Mouse (Mus musculus): ENCODE measurements around the gene Mboat7. TPM values are rescaled to one million over a fixed set of nuclear protein-coding genes. Genes with fewer than 3 reads are reported as not detected.

Gene Mboat7
- polyA plus RNA-seq, 1 experiment from 2014 or later = 55.2 TPM

DNA sequence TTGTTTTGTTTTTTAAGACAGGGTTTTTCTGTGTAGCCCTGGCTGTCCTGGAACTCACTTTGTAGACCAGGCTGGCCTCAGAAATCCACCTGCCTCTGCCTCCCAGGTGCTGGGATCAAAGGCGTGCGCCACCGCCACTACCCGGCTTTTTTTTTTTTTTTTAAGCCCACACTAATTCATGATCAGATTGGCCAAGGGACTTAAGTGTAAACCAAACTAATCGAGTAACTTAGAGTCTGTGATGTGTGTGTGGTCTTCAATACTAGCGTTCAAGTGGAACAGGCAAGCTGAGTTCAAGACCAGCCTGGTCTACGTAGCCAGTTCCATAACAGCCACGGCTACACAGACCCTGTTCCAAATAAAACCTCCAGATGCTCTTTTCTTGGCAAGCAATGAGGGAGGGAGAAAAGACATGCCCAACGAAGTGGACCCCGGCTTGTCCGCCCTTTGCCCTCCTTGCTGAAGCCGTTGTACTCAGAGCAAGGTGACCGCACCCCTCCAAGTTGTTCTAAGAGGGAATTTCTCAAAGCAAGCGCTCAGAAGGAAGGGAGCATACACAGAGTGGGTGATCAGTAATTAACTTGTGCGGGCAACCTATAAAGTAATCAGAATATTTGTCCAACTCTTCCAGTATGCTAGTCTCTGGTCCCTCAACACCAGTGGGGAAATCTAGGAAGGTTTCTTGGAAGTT is 28.7 kb downstream of the Mboat7 start:
- ATAC-seq (replicated peaks; ENCODE audit: low FRiP score, low read depth) (peak; percentile 38), DNase-seq (ENCODE audit: low spot score) (peak; percentile 51)
- H3K36me3 ChIP-seq (ENCODE audit: insufficient read depth, low read length) = peaks cover 20% of the 10 kb centered on the region
- H3K4me2 ChIP-seq (ENCODE audit: low read length) = peak overlapping the region; percentile 85
- peak overlapping the region; percentile 89 for H3K27ac ChIP-seq
- peak overlapping the region; percentile 73 for H3K4me3 ChIP-seq (replicated peaks; ENCODE audit: low read depth, low read length)
- H3K9ac ChIP-seq (ENCODE audit: low read depth, low read length) = peak overlapping the region; percentile 79
- H3K4me1 ChIP-seq (replicated peaks; ENCODE audit: insufficient read depth, low read length) = peaks cover 13% of the 10 kb centered on the region
- WGBS = 29% methylated on average over 15 of the region's 15 CpGs
- H3K27me3 ChIP-seq (ENCODE audit: insufficient read depth, low read length) = no peaks in the 10 kb centered on the region
- TF ChIP-seq CTCF (IDR thresholded peaks at IDR 0.05; ENCODE audit: low read depth) = no peak
- H3K9me3 ChIP-seq (replicated peaks; ENCODE audit: low read length) = no peaks in the 10 kb centered on the region

DNA sequence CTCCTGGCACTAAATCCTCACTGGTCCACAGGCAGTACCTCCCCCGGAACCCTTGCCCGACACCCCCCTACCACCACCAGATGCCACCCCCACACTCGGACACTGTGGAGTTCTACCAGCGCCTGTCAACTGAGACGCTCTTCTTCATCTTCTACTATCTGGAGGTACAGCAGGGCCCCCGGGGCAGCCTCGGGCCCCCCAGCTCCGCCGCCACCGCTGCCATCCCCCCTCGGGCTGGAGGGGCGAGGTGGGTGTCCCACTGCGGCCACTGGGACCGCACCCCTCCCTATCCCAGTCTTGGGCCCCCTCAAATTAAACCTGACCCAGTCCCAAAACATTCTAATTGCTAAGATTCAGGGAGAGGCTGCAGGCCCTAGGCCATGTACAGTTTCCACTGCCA is 34.7 kb downstream of the Mboat7 start:
- DNase-seq (ENCODE audit: low spot score) (no peak), ATAC-seq (replicated peaks; ENCODE audit: low FRiP score, low read depth) (no peak)
- peaks cover 73% of the 10 kb centered on the region for H3K36me3 ChIP-seq (ENCODE audit: insufficient read depth, low read length)
- no peak overlapping the region for H3K9ac ChIP-seq (ENCODE audit: low read depth, low read length)
- H3K4me1 ChIP-seq (replicated peaks; ENCODE audit: insufficient read depth, low read length) = peaks cover 1% of the 10 kb centered on the region; the same call in 1 of the 2 replicates
- WGBS = 89% methylated on average over 14 of the region's 14 CpGs
- no peak for TF ChIP-seq CTCF (IDR thresholded peaks at IDR 0.05; ENCODE audit: low read depth)
- H3K4me3 ChIP-seq (replicated peaks; ENCODE audit: low read depth, low read length) = no peak overlapping the region
- H3K4me2 ChIP-seq (ENCODE audit: low read length) = no peak overlapping the region
- H3K27me3 ChIP-seq (ENCODE audit: insufficient read depth, low read length) = no peaks in the 10 kb centered on the region
- no peaks in the 10 kb centered on the region for H3K9me3 ChIP-seq (replicated peaks; ENCODE audit: low read length)
- H3K27ac ChIP-seq = no peak overlapping the region

DNA sequence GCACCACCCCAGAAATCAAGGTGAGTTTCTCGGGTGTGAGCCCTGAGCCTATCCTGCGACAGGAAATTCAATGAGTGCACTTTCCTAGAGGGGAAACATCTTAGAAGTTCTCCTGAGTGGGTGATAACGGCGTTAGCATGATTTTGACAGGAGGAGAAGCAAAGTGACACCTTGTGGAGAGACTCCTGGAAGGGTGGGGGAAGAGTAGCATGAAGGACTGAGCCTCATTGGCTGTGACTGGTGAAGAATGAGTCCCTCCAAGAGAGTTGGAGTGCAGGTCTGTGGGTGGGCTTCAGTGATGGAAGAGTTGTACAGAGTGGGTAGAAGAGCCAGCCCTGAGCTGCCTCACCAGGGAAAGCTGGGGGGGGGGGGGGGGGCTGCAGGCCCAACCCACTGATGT is 36.4 kb downstream of the Mboat7 start:
- no peaks in the 10 kb centered on the region for H3K9me3 ChIP-seq (replicated peaks; ENCODE audit: low read length)
- H3K36me3 ChIP-seq (ENCODE audit: insufficient read depth, low read length) = peaks cover 80% of the 10 kb centered on the region
- no peak overlapping the region for H3K4me2 ChIP-seq (ENCODE audit: low read length)
- ATAC-seq (replicated peaks; ENCODE audit: low FRiP score, low read depth) (no peak), DNase-seq (ENCODE audit: low spot score) (no peak)
- no peak overlapping the region for H3K9ac ChIP-seq (ENCODE audit: low read depth, low read length)
- H3K4me3 ChIP-seq (replicated peaks; ENCODE audit: low read depth, low read length) = no peak overlapping the region
- no peak for TF ChIP-seq CTCF (IDR thresholded peaks at IDR 0.05; ENCODE audit: low read depth)
- WGBS = 89% methylated on average over 4 of the region's 4 CpGs
- no peaks in the 10 kb centered on the region for H3K27me3 ChIP-seq (ENCODE audit: insufficient read depth, low read length)
- no peaks in the 10 kb centered on the region for H3K4me1 ChIP-seq (replicated peaks; ENCODE audit: insufficient read depth, low read length)
- no peak overlapping the region for H3K27ac ChIP-seq

DNA sequence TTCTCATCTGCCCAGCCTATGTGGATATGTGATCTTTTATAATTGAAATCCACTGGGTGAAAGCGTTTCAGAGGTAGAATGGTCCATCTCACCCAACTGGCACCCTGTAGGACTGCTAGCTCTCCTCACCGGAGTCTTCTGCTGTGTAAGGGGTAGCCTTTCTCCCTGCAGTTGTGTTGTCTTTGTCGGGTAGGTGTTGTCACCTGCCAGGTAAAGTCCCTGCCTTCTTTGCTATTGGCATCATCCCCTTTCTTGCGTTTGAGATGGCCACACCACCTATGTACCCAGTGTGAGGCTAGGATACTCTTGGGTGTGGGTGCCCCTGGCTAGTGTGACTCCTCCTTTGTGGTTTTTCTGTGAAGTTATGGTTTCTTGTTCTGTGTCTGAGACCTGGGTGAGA is 46.7 kb downstream of the Mboat7 start:
- H3K27ac ChIP-seq = 0 out of 2 replicates have a peak overlapping the region, but pooled peaks have one; percentile 3
- no peak for ATAC-seq (replicated peaks; ENCODE audit: low FRiP score, low read depth)
- peaks cover 14% of the 10 kb centered on the region for H3K36me3 ChIP-seq (ENCODE audit: insufficient read depth, low read length)
- peaks cover 26% of the 10 kb centered on the region for H3K4me1 ChIP-seq (replicated peaks; ENCODE audit: insufficient read depth, low read length)
- no peak for DNase-seq (ENCODE audit: low spot score)
- WGBS = 52% methylated on average over 4 of the region's 4 CpGs
- H3K9ac ChIP-seq (ENCODE audit: low read depth, low read length) = peak overlapping the region; percentile 98
- H3K4me3 ChIP-seq (replicated peaks; ENCODE audit: low read depth, low read length) = peak overlapping the region; percentile 85
- peak overlapping the region; percentile 71 for H3K4me2 ChIP-seq (ENCODE audit: low read length)
- TF ChIP-seq CTCF (IDR thresholded peaks at IDR 0.05; ENCODE audit: low read depth) = no peak
- no peaks in the 10 kb centered on the region for H3K9me3 ChIP-seq (replicated peaks; ENCODE audit: low read length)
- no peaks in the 10 kb centered on the region for H3K27me3 ChIP-seq (ENCODE audit: insufficient read depth, low read length)

DNA sequence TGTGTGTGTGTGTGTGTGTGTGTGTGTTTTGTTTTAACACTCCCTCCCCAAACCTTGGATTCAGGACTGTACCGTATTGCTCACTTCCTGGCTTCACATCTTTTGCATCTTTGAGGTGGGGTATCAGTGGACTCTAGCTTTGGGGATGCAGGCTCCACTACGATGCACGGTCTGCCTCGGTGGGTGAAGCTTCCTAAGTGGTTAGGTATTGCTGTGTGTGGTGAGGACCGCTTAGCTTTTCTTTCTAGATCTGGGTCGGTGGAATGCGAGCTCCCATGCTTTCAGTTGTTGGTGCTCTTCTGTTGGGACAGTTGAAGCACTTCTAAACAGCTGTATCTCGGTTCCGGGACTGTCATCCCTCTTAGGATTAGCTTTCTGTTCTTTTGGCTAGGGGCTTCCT is 47.1 kb downstream of the Mboat7 start:
- DNase-seq (ENCODE audit: low spot score) (peak; percentile 11), ATAC-seq (replicated peaks; ENCODE audit: low FRiP score, low read depth) (no peak)
- peak overlapping the region; percentile 98 for H3K9ac ChIP-seq (ENCODE audit: low read depth, low read length)
- peak overlapping the region; percentile 71 for H3K4me2 ChIP-seq (ENCODE audit: low read length)
- H3K36me3 ChIP-seq (ENCODE audit: insufficient read depth, low read length) = peaks cover 9% of the 10 kb centered on the region
- H3K4me1 ChIP-seq (replicated peaks; ENCODE audit: insufficient read depth, low read length) = peaks cover 26% of the 10 kb centered on the region
- peak overlapping the region; percentile 85 for H3K4me3 ChIP-seq (replicated peaks; ENCODE audit: low read depth, low read length)
- no peaks in the 10 kb centered on the region for H3K27me3 ChIP-seq (ENCODE audit: insufficient read depth, low read length)
- 12% methylated on average over 9 of the region's 9 CpGs for WGBS
- H3K27ac ChIP-seq = 0 out of 2 replicates have a peak overlapping the region, but pooled peaks have one; percentile 3
- TF ChIP-seq CTCF (IDR thresholded peaks at IDR 0.05; ENCODE audit: low read depth) = no peak
- no peaks in the 10 kb centered on the region for H3K9me3 ChIP-seq (replicated peaks; ENCODE audit: low read length)

DNA sequence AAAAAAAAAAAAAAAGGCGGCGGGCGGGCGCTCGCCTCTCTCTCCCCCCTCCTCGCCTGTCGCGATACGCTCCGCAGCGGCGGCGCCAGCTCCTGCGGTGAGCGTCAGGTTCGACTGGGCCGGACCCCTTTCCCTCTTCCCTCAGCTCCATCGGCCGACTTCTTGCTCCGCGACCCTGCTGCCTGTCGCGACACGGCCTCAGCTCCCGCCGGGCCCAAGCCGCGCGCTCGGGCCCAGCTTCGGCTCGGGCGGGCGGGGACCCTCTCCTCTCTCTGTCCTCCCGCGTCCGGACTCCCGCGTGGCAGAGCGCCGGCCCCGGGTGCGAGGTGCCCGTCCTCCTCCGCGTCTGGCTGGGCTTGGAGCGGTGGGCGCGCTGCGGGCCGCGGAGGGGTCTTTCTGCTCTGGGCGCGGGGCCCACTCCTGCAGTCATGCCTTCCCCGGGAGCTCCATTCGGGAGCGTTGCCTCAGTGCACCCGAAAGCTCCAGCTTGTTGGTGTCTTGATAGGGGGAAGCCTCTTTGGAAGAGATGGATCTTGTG is 47.8 kb downstream of the Mboat7 start:
- H3K4me1 ChIP-seq (replicated peaks; ENCODE audit: insufficient read depth, low read length) = peaks cover 26% of the 10 kb centered on the region
- peak overlapping the region; percentile 71 for H3K4me2 ChIP-seq (ENCODE audit: low read length)
- no peak for TF ChIP-seq CTCF (IDR thresholded peaks at IDR 0.05; ENCODE audit: low read depth)
- ATAC-seq (replicated peaks; ENCODE audit: low FRiP score, low read depth) (0 out of 2 replicates have a peak, but pooled peaks have one; percentile 2), DNase-seq (ENCODE audit: low spot score) (peak; percentile 25)
- H3K36me3 ChIP-seq (ENCODE audit: insufficient read depth, low read length) = peaks cover 3% of the 10 kb centered on the region; the same call in 1 of the 2 replicates
- H3K9me3 ChIP-seq (replicated peaks; ENCODE audit: low read length) = no peaks in the 10 kb centered on the region
- H3K9ac ChIP-seq (ENCODE audit: low read depth, low read length) = peak overlapping the region; percentile 98
- H3K27ac ChIP-seq = peak overlapping the region; percentile 99
- H3K27me3 ChIP-seq (ENCODE audit: insufficient read depth, low read length) = no peaks in the 10 kb centered on the region
- peak overlapping the region; percentile 85 for H3K4me3 ChIP-seq (replicated peaks; ENCODE audit: low read depth, low read length)
- under 1% methylated on average over 38 of the region's 58 CpGs for WGBS

All from kidney, postnatal 0 days (tissue).